Mouse (Mus musculus) fat pad, adult 2 months (tissue): ENCODE measurements at regions not wholly inside any gene's neighbourhood (a gene's known extent, or its start where the extent isn't known, plus 50 kb on each side); places are given as distances from the start of the nearest gene placed in this dataset.

Experiments used
- DNase-seq: peaks from one replicate; pipeline ENCODE4 v3.0.0-alpha.2; 2011; ENCODE audit warnings: low read depth, low spot score; ENCODE audit errors: extremely low read depth

DNA sequence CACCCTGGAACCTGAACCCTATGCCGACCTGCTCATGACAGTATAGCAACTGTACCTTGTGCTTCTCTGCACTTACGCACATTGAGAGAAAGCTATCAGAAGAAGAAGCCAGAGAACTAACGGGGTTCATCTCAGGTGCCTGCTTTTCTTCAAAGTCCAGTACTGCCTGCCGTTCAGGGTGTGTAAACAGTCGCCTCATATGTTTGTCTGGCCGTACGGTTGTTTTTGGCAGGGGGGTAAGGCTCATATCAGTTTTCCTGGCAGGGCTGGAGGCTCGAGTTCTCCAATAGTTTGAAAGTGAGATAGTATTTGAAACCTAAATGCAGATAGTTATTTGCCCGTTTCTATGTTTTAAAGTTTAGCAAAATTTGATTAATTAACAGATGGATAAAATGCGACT lies 54.9 kb upstream of the Zfp507 start:
- DNase-seq = no peak
